Mouse (Mus musculus): ENCODE results near the gene Inpp4b. TPM values are rescaled to one million over a fixed set of nuclear protein-coding genes. Genes with fewer than 3 reads are reported as not detected.
A peak's percentile ranks its signal among the peaks of the same experiment; 100 is the strongest.

The Inpp4b gene
- polyA plus RNA-seq, 1 experiment, result 1.9 TPM

DNA sequence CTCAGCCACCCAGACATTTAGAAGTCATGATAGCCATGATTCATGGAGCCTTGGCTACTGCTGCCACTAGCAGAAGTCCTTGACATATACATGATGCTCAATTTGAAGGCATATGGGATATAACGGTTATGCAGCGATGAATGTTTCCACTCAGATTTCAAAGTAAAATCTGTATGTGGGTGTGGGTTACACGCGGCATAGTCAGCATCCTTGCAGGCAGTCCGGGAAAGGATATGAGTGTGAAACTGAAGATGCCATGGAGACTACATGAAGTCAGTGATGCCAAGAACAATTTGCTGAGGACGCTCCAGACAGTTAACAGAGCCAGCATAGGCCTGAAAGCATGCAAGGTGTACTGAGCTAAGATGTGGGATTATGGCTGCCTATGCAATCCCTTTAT, 46.6 kb downstream of the Inpp4b start:
- H3K4me1 ChIP-seq (ENCODE audit: control insufficient read depth, insufficient read depth, low read length), result no peaks in the 10 kb centered on the region
- no peak overlapping the region for H3K4me3 ChIP-seq (ENCODE audit: insufficient read depth, low read depth, low read length)
- WGBS, result 79% methylated on average over 6 of the region's 6 CpGs
- H3K27me3 ChIP-seq (replicated peaks; ENCODE audit: control insufficient read depth, insufficient read depth, low read length), result no peaks in the 10 kb centered on the region
- H3K27ac ChIP-seq (ENCODE audit: insufficient read depth, low read depth, low read length), result no peak overlapping the region
- no peaks in the 10 kb centered on the region for H3K36me3 ChIP-seq (ENCODE audit: control insufficient read depth, insufficient read depth, low read length)
- DNase-seq, result no peak
- TF ChIP-seq CTCF (conservative IDR thresholded peaks at IDR 0.05; ENCODE audit: insufficient read depth, insufficient read length, low read depth, low read length), result no peak
- no peak for TF ChIP-seq POLR2A (IDR thresholded peaks at IDR 0.05; ENCODE audit: low read depth, low read length)

DNA sequence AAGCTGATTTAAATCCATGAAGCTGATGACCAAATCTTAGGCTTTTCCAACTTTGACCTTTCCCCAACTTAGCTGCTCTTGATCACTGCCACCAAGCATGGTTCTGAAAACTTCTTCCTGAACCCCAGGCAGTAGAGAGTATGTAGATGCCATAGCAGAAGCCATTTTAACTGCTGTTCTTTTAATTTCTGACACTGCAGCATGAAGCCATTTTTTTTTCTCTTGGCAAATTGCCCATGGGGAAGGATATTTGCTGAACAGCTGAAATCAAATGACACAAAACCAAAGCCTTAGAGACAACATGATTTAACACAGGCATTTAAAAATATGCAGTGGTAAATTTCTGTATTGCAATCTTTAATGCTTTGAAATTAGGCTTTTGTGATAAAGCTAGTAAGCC, 56.7 kb downstream of the Inpp4b start:
- Histone ChIP-seq H3K4me3 (ENCODE audit: insufficient read depth, low read depth, low read length) (no peak overlapping the region), H3K36me3 (ENCODE audit: control insufficient read depth, insufficient read depth, low read length) (no peaks in the 10 kb centered on the region), H3K27me3 (replicated peaks; ENCODE audit: control insufficient read depth, insufficient read depth, low read length) (no peaks in the 10 kb centered on the region), H3K4me1 (ENCODE audit: control insufficient read depth, insufficient read depth, low read length) (no peaks in the 10 kb centered on the region), H3K27ac (ENCODE audit: insufficient read depth, low read depth, low read length) (no peak overlapping the region)
- DNase-seq, result no peak
- TF ChIP-seq CTCF (conservative IDR thresholded peaks at IDR 0.05; ENCODE audit: insufficient read depth, insufficient read length, low read depth, low read length) (no peak), POLR2A (IDR thresholded peaks at IDR 0.05; ENCODE audit: low read depth, low read length) (no peak)

DNA sequence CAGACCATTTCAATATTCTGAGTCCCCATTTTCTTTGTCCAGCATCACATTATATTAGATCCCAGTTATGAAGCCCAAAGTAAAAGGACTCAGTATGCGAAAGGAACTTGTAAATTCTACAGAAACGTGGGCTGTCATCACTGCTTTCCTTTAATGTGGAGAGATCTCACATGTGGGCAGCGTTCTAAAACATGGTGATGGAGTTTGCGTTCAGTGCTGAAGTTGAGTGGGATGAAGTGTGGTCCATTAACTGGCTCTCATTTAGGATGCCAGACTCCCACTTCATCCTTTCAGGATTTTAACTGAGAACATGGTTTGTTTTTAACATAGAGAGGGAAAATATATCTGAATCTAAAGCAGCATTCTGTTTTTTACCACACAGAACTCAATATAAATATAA, 57.1 kb downstream of the Inpp4b start:
- WGBS, result 83% methylated on average over 4 of the region's 4 CpGs
- Histone ChIP-seq H3K27me3 (replicated peaks; ENCODE audit: control insufficient read depth, insufficient read depth, low read length) (no peaks in the 10 kb centered on the region), H3K27ac (ENCODE audit: insufficient read depth, low read depth, low read length) (no peak overlapping the region), H3K4me1 (ENCODE audit: control insufficient read depth, insufficient read depth, low read length) (no peaks in the 10 kb centered on the region), H3K36me3 (ENCODE audit: control insufficient read depth, insufficient read depth, low read length) (no peaks in the 10 kb centered on the region), H3K4me3 (ENCODE audit: insufficient read depth, low read depth, low read length) (no peak overlapping the region)
- no peak for TF ChIP-seq POLR2A (IDR thresholded peaks at IDR 0.05; ENCODE audit: low read depth, low read length)
- TF ChIP-seq CTCF (conservative IDR thresholded peaks at IDR 0.05; ENCODE audit: insufficient read depth, insufficient read length, low read depth, low read length), result no peak
- DNase-seq, result no peak

DNA sequence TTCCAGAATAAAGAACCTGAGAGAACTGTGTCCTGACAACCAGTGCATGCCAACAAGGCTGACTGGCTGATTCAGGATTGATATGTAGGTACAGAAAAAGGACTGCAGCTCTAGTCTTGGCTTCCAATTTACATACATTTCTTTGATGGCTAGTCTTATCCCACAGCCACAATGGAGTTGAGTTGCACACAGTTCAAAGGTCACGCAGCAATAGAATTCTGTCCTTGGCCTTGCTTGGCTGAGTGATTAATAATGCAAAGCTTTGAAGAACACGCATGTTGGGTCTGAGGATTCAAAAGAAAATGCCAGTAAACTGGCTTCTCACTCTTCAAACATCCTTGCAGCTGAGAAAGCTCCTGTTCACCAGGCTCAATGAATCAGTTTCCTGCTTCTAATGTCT, 70.4 kb downstream of the Inpp4b start:
- H3K4me1 ChIP-seq (ENCODE audit: control insufficient read depth, insufficient read depth, low read length), result no peaks in the 10 kb centered on the region
- 52% methylated on average over 2 of the region's 2 CpGs for WGBS
- no peak for DNase-seq
- no peaks in the 10 kb centered on the region for H3K36me3 ChIP-seq (ENCODE audit: control insufficient read depth, insufficient read depth, low read length)
- no peak overlapping the region for H3K4me3 ChIP-seq (ENCODE audit: insufficient read depth, low read depth, low read length)
- no peak overlapping the region for H3K27ac ChIP-seq (ENCODE audit: insufficient read depth, low read depth, low read length)
- H3K27me3 ChIP-seq (replicated peaks; ENCODE audit: control insufficient read depth, insufficient read depth, low read length), result no peaks in the 10 kb centered on the region
- TF ChIP-seq CTCF (conservative IDR thresholded peaks at IDR 0.05; ENCODE audit: insufficient read depth, insufficient read length, low read depth, low read length) (no peak), POLR2A (IDR thresholded peaks at IDR 0.05; ENCODE audit: low read depth, low read length) (no peak)

DNA sequence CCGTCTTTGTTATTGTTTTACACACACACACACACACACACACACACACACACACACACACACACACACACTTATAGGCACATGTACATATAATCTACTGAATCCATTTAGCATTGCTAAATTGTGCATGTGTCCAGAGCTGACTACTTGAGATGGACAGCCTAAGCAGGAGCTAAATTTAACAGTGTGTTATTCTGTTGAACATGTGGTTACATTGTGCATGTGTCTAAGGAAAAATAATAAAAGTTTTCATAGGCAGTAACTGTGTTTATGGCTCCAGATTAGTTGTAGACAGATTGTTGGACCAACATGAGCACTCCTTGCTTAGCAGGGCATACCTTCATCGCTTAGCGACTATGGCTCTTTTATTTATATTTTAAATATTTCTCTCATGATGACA, 101.6 kb downstream of the Inpp4b start:
- WGBS, result 87% methylated on average over 3 of the region's 3 CpGs
- no peak for TF ChIP-seq POLR2A (IDR thresholded peaks at IDR 0.05; ENCODE audit: low read depth, low read length)
- TF ChIP-seq CTCF (conservative IDR thresholded peaks at IDR 0.05; ENCODE audit: insufficient read depth, insufficient read length, low read depth, low read length), result no peak
- Histone ChIP-seq H3K4me3 (ENCODE audit: insufficient read depth, low read depth, low read length) (no peak overlapping the region), H3K4me1 (ENCODE audit: control insufficient read depth, insufficient read depth, low read length) (no peaks in the 10 kb centered on the region), H3K27ac (ENCODE audit: insufficient read depth, low read depth, low read length) (no peak overlapping the region), H3K36me3 (ENCODE audit: control insufficient read depth, insufficient read depth, low read length) (no peaks in the 10 kb centered on the region), H3K27me3 (replicated peaks; ENCODE audit: control insufficient read depth, insufficient read depth, low read length) (no peaks in the 10 kb centered on the region)
- no peak for DNase-seq

DNA sequence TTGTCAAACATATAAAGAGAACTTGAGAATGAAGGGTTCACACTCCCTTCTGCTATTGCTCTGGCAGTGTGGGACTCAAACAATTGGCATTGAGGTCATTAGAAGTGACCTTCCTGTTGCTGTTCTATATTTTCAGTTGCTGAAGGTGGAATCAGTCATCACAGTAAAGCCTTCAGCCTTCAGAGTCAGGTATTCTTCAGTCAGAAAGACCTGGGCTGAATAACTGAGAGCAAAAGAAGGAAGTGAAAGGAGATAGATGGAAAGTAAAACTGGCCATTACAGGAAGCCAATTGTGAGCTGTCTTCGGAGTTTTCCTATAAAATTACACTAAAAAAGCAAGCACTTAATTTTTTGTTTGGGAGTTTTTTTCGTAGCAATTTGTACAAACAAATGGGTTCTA, 107.4 kb downstream of the Inpp4b start:
- 78% methylated on average over 2 of the region's 2 CpGs for WGBS
- Histone ChIP-seq H3K36me3 (ENCODE audit: control insufficient read depth, insufficient read depth, low read length) (no peaks in the 10 kb centered on the region), H3K4me1 (ENCODE audit: control insufficient read depth, insufficient read depth, low read length) (no peaks in the 10 kb centered on the region), H3K27me3 (replicated peaks; ENCODE audit: control insufficient read depth, insufficient read depth, low read length) (no peaks in the 10 kb centered on the region), H3K4me3 (ENCODE audit: insufficient read depth, low read depth, low read length) (no peak overlapping the region), H3K27ac (ENCODE audit: insufficient read depth, low read depth, low read length) (no peak overlapping the region)
- no peak for TF ChIP-seq CTCF (conservative IDR thresholded peaks at IDR 0.05; ENCODE audit: insufficient read depth, insufficient read length, low read depth, low read length)
- TF ChIP-seq POLR2A (IDR thresholded peaks at IDR 0.05; ENCODE audit: low read depth, low read length), result no peak
- DNase-seq, result no peak

DNA sequence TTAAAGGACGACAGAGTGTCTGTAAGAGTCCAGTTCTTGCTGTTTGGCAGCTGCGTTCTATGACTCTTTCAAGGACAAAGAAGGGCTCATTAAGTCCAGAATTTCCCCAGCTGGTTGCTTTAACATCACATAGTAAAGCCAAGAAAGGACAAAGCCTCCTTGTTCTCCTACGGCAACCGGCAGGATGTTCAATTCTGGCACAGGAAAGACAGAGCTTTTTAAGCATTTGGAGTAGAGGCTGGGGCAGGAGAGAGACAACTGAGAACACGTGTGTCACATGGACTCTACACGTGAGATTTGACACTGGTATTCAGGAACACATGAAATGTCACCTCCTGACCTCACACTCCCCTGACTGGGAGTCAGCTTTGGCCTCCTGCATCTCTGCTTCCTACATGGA, 109.7 kb downstream of the Inpp4b start:
- Histone ChIP-seq H3K4me3 (ENCODE audit: insufficient read depth, low read depth, low read length) (no peak overlapping the region), H3K27me3 (replicated peaks; ENCODE audit: control insufficient read depth, insufficient read depth, low read length) (no peaks in the 10 kb centered on the region), H3K27ac (ENCODE audit: insufficient read depth, low read depth, low read length) (peak overlapping the region; percentile 80), H3K36me3 (ENCODE audit: control insufficient read depth, insufficient read depth, low read length) (no peaks in the 10 kb centered on the region), H3K4me1 (ENCODE audit: control insufficient read depth, insufficient read depth, low read length) (no peaks in the 10 kb centered on the region)
- TF ChIP-seq POLR2A (IDR thresholded peaks at IDR 0.05; ENCODE audit: low read depth, low read length) (no peak), CTCF (conservative IDR thresholded peaks at IDR 0.05; ENCODE audit: insufficient read depth, insufficient read length, low read depth, low read length) (no peak)
- 39% methylated on average over 6 of the region's 6 CpGs for WGBS
- peak; percentile 55 for DNase-seq

DNA sequence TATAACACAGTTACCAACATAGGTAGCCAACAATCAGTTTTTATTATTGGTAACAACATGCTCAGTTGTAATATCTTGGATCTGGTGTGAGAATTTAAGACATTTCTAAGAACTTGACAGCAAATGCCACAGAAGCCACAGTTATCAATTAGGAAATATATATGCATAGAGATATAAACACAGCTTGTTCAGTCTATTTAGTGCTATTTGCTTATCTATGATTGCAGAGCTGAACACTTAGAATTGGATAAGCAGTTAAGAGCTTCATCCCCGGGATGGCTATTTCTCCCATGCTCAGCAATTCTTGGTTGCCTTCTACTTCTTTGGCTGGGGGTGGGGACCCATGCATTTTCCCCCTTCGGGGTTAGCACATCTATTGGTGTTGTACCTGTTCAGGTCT, 112.5 kb downstream of the Inpp4b start:
- H3K36me3 ChIP-seq (ENCODE audit: control insufficient read depth, insufficient read depth, low read length), result no peaks in the 10 kb centered on the region
- TF ChIP-seq CTCF (conservative IDR thresholded peaks at IDR 0.05; ENCODE audit: insufficient read depth, insufficient read length, low read depth, low read length) (no peak), POLR2A (IDR thresholded peaks at IDR 0.05; ENCODE audit: low read depth, low read length) (no peak)
- WGBS, result 84% methylated on average over 2 of the region's 2 CpGs
- H3K4me3 ChIP-seq (ENCODE audit: insufficient read depth, low read depth, low read length), result no peak overlapping the region
- no peak overlapping the region for H3K27ac ChIP-seq (ENCODE audit: insufficient read depth, low read depth, low read length)
- H3K4me1 ChIP-seq (ENCODE audit: control insufficient read depth, insufficient read depth, low read length), result no peaks in the 10 kb centered on the region
- no peak for DNase-seq
- no peaks in the 10 kb centered on the region for H3K27me3 ChIP-seq (replicated peaks; ENCODE audit: control insufficient read depth, insufficient read depth, low read length)
